Mouse (Mus musculus) layer of hippocampus, adult 2 months (tissue): ENCODE data around the gene Supt5. TPM values are rescaled to one million over a fixed set of nuclear protein-coding genes. Genes with fewer than 3 reads are reported as not detected.

Source experiments
- DNase-seq, 2 experiments: peaks; one replicate each; pipeline ENCODE4 v3.0.0; 2022; ENCODE audit warnings: low spot score in 2 of 2
- H3K27ac ChIP-seq: fragments of 200-600 bp; 2 replicates; pipeline ENCODE4 v1.8.1; 2022
- H3K4me3 ChIP-seq: fragments of 200-600 bp; 2 replicates; pipeline ENCODE4 v1.8.1; 2022; ENCODE audit warnings: mild to moderate bottlenecking
- CTCF ChIP-seq: fragments of 200-600 bp; conservative IDR thresholded peaks from 2 replicates; pipeline ENCODE4 v1.8.1; 2022; ENCODE audit warnings: antibody characterized with exemption, mild to moderate bottlenecking, moderate library complexity
- total RNA-seq, 2 experiments: library from RNA; stranded (reverse); gene quantifications; 2 replicates each; pipeline ENCODE4 v1.2.3; 2021

Gene Supt5
- total RNA-seq, 2 experiments from 2014 or later: 117 to 123 TPM

GRCm38 (mm10) chr7:28268042-28268531 is 70.5 kb downstream of the Supt5 start:
- TF ChIP-seq CTCF: no peak
- H3K4me3 ChIP-seq: peak overlapping the region; percentile 88
- DNase-seq: peak in 1 of 2 experiments; percentile 51
- H3K27ac ChIP-seq: peak overlapping the region; percentile 92

GRCm38 (mm10) chr7:28267129-28268041 is 71.2 kb downstream of the Supt5 start, which contains the start of gene Eid2:
Eid2 (plus strand) TSS chr7:28267881.
- H3K27ac ChIP-seq: peak within 1 kb of the TSS; percentile 92
- TF ChIP-seq CTCF: peak; percentile 48
- DNase-seq: peak; percentile 91 to 92
- H3K4me3 ChIP-seq: peak within 1 kb of the TSS; percentile 88

DNA sequence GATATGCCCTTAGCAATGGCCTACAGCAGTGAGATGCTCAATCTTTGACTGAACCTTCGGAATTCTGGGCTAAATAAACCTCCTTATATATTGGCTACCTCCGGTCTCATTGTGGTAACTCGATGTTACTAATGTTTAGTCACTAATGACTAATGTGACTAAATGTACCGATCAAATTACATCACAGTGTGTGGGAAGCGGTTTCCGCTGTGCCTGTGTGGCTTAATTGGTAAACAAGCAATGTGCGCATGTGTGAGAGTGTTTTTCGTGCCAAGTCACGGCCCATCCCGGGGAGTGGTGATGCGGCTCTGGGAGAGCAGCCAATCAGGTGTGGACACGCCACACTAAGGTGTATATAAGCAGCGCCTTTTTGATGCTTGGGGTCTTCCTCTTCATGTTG is 73.2 kb downstream of the Supt5 start:
- no peak for TF ChIP-seq CTCF
- no peak overlapping the region for H3K27ac ChIP-seq
- no peak for DNase-seq
- H3K4me3 ChIP-seq: no peak overlapping the region

Other genes starting within 250 kb of the Supt5 start
- gene 9530053A07Rik, start 209.3 kb downstream of the Supt5 start, total RNA-seq: under 1 TPM in 1 of 2 experiments, not detected in 1; 0.05 TPM
- 10 to 100 TPM; 51.7 to 52.3 TPM for gene Fbl, start 169.0 kb downstream of the Supt5 start, total RNA-seq
- 10 to 100 TPM; 44.7 to 46.9 TPM for gene Dyrk1b, start 159.3 kb downstream of the Supt5 start, total RNA-seq
- gene Eid2, start 70.9 kb downstream of the Supt5 start, total RNA-seq: 10 to 100 TPM; 58.3 to 59.0 TPM
- gene Eid2b, start 61.0 kb downstream of the Supt5 start, total RNA-seq: 10 to 100 TPM; 34.3 to 37.5 TPM
- under 1 TPM; 0.38 to 0.79 TPM for gene Selenov, start 47.6 kb downstream of the Supt5 start, total RNA-seq
- gene Dll3, start 36.5 kb downstream of the Supt5 start, total RNA-seq: 1 to 10 TPM; 1.8 to 1.9 TPM
- 10 to 100 TPM; 37.8 to 38.5 TPM for gene Timm50, start 26.7 kb downstream of the Supt5 start, total RNA-seq
- 100 to 1,000 TPM; 490 to 496 TPM for gene Rps16, start 11.9 kb upstream of the Supt5 start, total RNA-seq
- gene Plekhg2, start 33.9 kb upstream of the Supt5 start, total RNA-seq: 1 to 10 TPM; 5.9 to 6.8 TPM
- gene Zfp36, start 41.5 kb upstream of the Supt5 start, total RNA-seq: 1 to 10 TPM; 2.0 to 3.2 TPM
- gene Med29, start 54.0 kb upstream of the Supt5 start, total RNA-seq: 10 to 100 TPM; 17.7 to 18.7 TPM
- gene Paf1, start 54.2 kb upstream of the Supt5 start, total RNA-seq: 10 to 100 TPM; 68.4 to 79.0 TPM
- gene Gmfg, start 98.7 kb upstream of the Supt5 start, total RNA-seq: 1 to 10 TPM in 1 of 2 experiments, under 1 TPM in 1; 0.86 to 2.3 TPM
- 10 to 100 TPM; 69.1 to 79.8 TPM for gene Lrfn1, start 113.2 kb upstream of the Supt5 start, total RNA-seq
- gene Ifnl2, start 171.7 kb upstream of the Supt5 start, total RNA-seq: not detected
- not detected for gene Ifnl3, start 184.1 kb upstream of the Supt5 start, total RNA-seq
- gene Sycn, start 202.1 kb upstream of the Supt5 start, total RNA-seq: not detected
- under 1 TPM; 0.23 to 0.47 TPM for gene Nccrp1, start 208.5 kb upstream of the Supt5 start, total RNA-seq